Mouse (Mus musculus): ENCODE data around the gene Eif1. TPM values are rescaled to one million over a fixed set of nuclear protein-coding genes. Genes with fewer than 3 reads are reported as not detected.
"Not testable (repeated sequence)": the region's sequence is repeated elsewhere in the genome, so short reads cannot be mapped to it uniquely, and the experiment has no call there.

Gene Eif1
- polyA plus RNA-seq, 1 experiment from 2014 or later, result 1,486 TPM

DNA sequence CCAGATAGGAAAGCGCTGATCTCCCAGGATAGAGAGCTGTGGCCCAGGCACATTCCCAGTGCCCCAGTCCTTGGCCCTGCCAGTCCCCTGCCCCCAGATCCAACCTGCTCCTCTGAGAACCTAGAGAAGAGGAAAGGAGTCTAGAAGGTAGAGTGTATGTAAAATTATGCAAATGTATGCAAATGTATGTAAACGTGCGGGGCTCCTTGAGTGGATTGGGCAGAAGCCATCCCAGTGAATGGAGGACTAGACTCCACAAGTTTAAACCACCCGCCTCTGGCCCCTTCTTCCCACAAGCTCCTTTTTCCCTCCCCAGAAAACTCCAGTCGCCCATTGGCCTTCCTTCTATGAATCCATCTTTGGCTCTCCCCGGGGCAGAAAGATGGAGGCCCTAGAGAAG, 26.8 kb upstream of the Eif1 start:
- Histone ChIP-seq H3K36me3 (no peaks in the 10 kb centered on the region), H3K9me3 (replicated peaks) (no peaks in the 10 kb centered on the region), H3K27ac (no peak overlapping the region), H3K27me3 (ENCODE audit: low read depth, poor library complexity, severe bottlenecking) (no peaks in the 10 kb centered on the region), H3K4me3 (no peak overlapping the region), H3K4me1 (0 out of 2 replicates have a peak, but pooled peaks cover 8% of the 10 kb centered on the region)
- 63% methylated on average over 6 of the region's 6 CpGs for WGBS
- no peak for DNase-seq (ENCODE audit: low spot score)

DNA sequence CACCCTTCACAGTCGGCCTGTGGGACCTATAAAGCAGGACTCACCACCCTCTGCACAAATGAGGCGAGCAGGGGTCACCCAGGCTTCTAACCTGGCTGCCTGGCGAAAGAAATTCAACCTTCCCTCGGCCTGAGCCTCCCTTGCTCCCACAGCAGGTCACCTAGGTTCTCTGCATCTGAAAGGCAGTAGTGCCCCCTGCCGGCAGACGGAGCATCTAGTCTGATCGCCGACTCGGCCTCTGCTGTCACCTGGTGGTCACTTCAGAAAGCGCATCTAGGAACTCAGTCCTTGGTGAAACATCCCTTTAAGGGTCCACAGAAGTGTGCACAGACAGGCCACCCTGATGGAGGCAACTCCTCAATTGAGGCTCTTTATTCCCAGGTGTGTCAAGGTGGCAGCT, 24.4 kb upstream of the Eif1 start:
- 5% methylated on average over 10 of the region's 10 CpGs for WGBS
- no peaks in the 10 kb centered on the region for H3K9me3 ChIP-seq (replicated peaks)
- no peak overlapping the region for H3K27ac ChIP-seq

DNA sequence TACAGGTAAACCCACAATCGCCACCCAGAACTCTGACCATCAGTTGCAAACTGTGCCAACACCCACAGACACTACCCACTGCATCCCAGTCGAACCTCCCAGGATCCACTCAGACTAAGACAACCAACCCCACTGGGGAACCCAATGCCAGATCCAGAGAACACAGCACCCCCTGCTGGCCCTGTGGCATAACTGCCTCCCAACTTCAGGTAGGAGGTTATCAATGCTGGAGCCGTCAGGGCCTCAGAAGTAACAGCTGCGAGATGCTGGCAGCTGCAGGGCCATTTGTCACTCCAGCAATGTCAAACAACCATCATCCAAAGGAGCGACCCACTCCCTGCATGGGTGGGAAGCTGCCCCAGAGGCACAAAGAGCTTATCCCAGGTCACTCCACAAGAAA, 21.9 kb upstream of the Eif1 start:
- Histone ChIP-seq H3K27ac (no peak overlapping the region), H3K4me3 (peak overlapping the region; percentile 33; the same call in 1 of the 2 replicates), H3K36me3 (no peaks in the 10 kb centered on the region), H3K27me3 (ENCODE audit: low read depth, poor library complexity, severe bottlenecking) (no peaks in the 10 kb centered on the region), H3K4me1 (peaks cover 8% of the 10 kb centered on the region), H3K9me3 (replicated peaks) (no peaks in the 10 kb centered on the region)
- WGBS, result 35% methylated on average over 5 of the region's 5 CpGs
- DNase-seq (ENCODE audit: low spot score), result no peak

More for the DNA sequence above, 24.4 kb upstream of the Eif1 start:
- Histone ChIP-seq H3K36me3 (no peaks in the 10 kb centered on the region), H3K27me3 (ENCODE audit: low read depth, poor library complexity, severe bottlenecking) (no peaks in the 10 kb centered on the region), H3K4me3 (no peak overlapping the region), H3K4me1 (peaks cover 13% of the 10 kb centered on the region)
- DNase-seq (ENCODE audit: low spot score), result peak; percentile 94

DNA sequence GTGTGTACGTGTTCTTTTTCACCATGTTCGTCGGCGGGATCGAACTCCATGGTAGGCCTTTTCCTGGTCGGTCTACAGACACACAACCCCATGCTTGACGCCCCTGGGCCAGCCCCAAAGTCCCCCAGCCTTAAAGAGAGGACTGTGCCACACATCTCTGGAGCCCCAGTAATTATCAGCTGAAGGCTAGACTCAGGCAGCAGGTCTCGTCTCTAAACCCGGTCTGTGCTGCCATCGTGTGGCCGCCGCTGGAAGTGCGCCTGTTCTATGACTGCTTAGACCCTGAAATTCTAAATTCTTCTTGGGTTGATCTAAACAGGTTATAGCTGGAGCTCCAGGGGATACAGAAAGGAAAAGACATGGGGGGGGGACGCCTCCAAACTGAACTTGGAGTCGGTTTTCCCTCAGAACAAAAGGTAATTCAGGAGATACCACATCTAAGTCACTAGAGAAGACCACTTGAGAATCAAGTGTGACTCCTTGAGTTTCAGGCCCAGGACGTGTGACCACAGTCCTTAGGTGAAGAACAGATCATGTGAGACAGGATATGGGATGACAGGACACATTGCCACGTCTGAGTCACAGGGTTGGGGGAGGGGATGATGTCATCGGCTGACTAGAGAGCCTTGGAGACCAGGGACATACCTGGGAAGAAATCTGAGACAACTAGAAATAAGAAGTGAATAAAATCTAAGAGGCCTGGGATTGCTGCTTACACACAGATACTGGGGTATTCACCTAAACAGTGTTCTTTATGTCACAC, 21.2 kb upstream of the Eif1 start:
- H3K27me3 ChIP-seq (ENCODE audit: low read depth, poor library complexity, severe bottlenecking), result no peaks in the 10 kb centered on the region
- WGBS, result 20% methylated on average over 18 of the region's 18 CpGs
- no peaks in the 10 kb centered on the region for H3K9me3 ChIP-seq (replicated peaks)
- H3K4me3 ChIP-seq, result peak overlapping the region; percentile 33
- H3K27ac ChIP-seq, result no peak overlapping the region
- peaks cover 8% of the 10 kb centered on the region for H3K4me1 ChIP-seq
- DNase-seq (ENCODE audit: low spot score), result peak; percentile 89
- no peaks in the 10 kb centered on the region for H3K36me3 ChIP-seq

DNA sequence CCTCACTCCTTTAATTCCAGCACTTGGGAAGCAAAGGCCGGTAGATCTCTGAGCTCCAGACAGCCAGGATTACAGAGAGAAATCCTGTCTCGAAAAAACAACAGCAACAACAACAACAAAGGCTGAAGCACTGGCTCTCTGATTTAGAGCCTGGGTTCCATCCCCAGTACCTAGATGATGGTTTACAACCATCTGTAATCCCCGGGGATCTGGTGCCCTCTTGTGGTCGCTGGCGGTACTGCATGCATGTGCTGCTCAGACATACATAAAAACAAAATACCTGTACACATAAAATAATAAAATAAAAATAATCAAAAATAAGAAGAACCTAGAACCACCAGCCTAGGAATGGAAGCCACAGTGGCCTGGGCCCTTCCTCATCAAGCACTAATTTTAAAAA, 19.4 kb upstream of the Eif1 start:
- no peaks in the 10 kb centered on the region for H3K27me3 ChIP-seq (ENCODE audit: low read depth, poor library complexity, severe bottlenecking)
- no peaks in the 10 kb centered on the region for H3K36me3 ChIP-seq
- H3K4me3 ChIP-seq, result no peak overlapping the region
- 13% methylated on average over 5 of the region's 5 CpGs for WGBS
- H3K4me1 ChIP-seq, result peaks cover 5% of the 10 kb centered on the region
- peak; percentile 89 for DNase-seq (ENCODE audit: low spot score)
- no peak overlapping the region for H3K27ac ChIP-seq
- no peaks in the 10 kb centered on the region for H3K9me3 ChIP-seq (replicated peaks)

DNA sequence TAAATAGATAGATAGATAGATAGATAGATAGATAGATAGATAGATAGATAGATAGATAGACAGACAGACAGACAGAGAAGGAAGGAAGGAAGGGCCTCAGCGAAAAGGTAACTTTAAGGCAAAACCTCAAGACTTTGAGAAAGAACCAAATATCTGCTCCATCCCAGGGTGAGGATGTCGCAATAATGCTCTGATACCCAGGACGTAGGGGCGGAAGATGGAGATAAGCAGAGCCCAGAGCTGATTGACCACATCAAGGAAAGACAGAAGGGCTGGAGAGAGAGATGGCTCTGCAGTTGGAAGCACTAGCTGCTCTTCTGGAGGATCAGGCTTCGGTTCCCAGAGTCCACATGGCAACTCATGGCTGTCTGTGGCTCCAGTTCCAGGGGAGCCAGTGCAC, 18.4 kb upstream of the Eif1 start:
- Histone ChIP-seq H3K4me3 (no peak overlapping the region), H3K4me1 (peaks cover 5% of the 10 kb centered on the region), H3K27me3 (ENCODE audit: low read depth, poor library complexity, severe bottlenecking) (no peaks in the 10 kb centered on the region), H3K9me3 (replicated peaks) (no peaks in the 10 kb centered on the region), H3K36me3 (no peaks in the 10 kb centered on the region), H3K27ac (no peak overlapping the region)
- DNase-seq (ENCODE audit: low spot score), result no peak
- 87% methylated on average over 5 of the region's 5 CpGs for WGBS

DNA sequence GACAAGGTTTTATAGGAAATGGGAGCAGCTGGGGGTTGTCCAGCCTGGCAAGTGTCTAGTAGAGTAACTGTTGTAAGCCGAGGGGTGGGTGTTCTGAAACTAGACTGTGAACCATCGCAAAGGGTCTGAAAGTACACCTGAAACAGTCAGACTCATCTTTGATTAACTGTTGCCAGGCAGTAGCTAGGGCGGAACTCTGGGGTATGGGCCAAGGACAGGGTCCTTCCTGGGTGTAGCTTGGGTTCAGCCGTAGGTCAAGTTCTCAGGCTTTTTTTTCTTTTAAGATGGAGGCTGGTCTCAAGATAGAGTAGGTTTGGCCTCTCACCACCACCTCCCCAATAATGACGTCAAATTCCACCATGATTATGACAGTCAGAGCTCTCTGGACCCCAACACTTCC, 11.8 kb upstream of the Eif1 start:
- no peak for DNase-seq (ENCODE audit: low spot score)
- Histone ChIP-seq H3K27me3 (ENCODE audit: low read depth, poor library complexity, severe bottlenecking) (no peaks in the 10 kb centered on the region), H3K36me3 (no peaks in the 10 kb centered on the region), H3K4me1 (peaks cover 4% of the 10 kb centered on the region; the same call in 1 of the 2 replicates), H3K27ac (no peak overlapping the region), H3K4me3 (no peak overlapping the region), H3K9me3 (replicated peaks) (no peaks in the 10 kb centered on the region)
- 91% methylated on average over 5 of the region's 5 CpGs for WGBS

DNA sequence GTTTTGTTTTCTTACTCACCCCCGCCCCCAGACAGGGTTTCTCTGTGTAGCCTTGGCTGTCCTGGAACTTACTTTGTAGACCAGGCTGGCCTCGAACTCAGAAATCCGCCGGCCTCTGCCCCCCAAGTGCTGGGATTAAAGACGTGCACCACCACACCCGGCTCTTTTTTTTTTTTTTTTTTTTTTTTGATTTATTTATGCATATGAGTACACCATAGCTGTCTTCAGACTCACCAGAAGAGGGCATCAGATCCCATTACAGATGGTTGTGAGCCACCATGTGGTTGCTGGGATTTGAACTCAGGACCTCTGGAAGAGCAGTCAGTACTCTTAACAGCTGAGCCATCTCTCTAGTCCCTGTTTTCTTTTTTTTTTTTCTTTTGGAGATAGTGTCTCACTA, 11.0 kb upstream of the Eif1 start:
- not testable (repeated sequence) for H3K4me1 ChIP-seq; H3K9me3 ChIP-seq (replicated peaks)
- WGBS, result 97% methylated on average over 5 of the region's 6 CpGs

DNA sequence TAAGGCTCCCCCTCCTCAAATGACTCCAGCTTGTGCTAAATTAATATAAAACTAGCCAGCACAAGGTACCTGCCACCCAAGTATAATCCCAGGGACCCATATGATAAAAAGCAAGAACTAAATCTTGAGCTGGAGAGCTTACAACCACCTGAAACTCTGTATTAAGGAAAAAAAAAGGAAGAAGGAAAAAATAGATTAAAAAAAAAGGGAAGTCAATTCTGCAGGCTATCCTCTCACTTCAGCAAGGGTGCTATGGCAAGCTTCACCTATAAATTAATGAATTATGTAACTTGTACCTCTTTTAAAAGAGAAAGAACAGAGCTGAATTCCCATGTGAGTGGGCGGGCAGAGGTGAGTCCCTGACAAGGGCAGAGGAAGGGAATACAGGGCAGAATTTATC, 8.0 kb upstream of the Eif1 start:
- no peak overlapping the region for H3K4me3 ChIP-seq
- no peak for DNase-seq (ENCODE audit: low spot score)
- H3K27me3 ChIP-seq (ENCODE audit: low read depth, poor library complexity, severe bottlenecking), result no peaks in the 10 kb centered on the region
- peaks cover 4% of the 10 kb centered on the region; the same call in 1 of the 2 replicates for H3K4me1 ChIP-seq
- no peak overlapping the region for H3K27ac ChIP-seq
- H3K36me3 ChIP-seq, result no peaks in the 10 kb centered on the region
- WGBS, result 73% methylated on average over 1 of the region's 1 CpGs
- H3K9me3 ChIP-seq (replicated peaks), result no peaks in the 10 kb centered on the region

More for the DNA sequence above, 11.0 kb upstream of the Eif1 start:
- not testable (repeated sequence) for H3K4me3 ChIP-seq; DNase-seq (ENCODE audit: low spot score); H3K36me3 ChIP-seq; H3K27me3 ChIP-seq (ENCODE audit: low read depth, poor library complexity, severe bottlenecking); H3K27ac ChIP-seq

DNA sequence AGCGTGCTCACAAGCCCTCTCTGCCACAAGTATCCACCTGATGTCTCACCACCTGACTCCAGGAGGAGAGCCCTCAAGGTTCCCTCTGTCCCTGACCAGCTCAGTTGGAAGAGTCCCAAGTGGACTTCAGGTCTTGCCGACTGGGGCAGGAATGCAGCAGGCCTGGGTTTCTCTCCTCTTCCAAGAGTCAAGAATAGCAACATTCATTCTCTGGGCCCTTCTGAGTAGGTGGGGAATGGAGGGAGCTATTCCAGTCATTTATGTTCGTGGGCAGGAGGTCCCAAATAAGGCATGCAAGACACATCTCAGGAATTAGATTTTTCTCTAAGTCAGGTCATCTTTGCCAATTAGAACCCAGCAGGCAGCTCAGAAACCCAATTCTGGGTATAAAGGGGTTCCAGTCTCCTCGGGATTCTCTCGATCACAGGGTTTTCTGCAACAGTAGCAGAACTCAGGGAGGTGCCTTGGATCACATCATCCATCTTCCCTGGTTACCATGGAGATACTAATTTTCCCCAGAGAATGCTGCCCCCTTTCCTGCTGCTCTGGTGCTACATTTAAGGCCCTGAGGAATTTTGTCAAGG, 7.5 kb upstream of the Eif1 start:
- H3K27ac ChIP-seq, result no peak overlapping the region
- WGBS, result 42% methylated on average over 5 of the region's 5 CpGs
- no peak for DNase-seq (ENCODE audit: low spot score)
- H3K4me1 ChIP-seq, result peaks cover 4% of the 10 kb centered on the region; the same call in 1 of the 2 replicates
- no peak overlapping the region for H3K4me3 ChIP-seq
- H3K27me3 ChIP-seq (ENCODE audit: low read depth, poor library complexity, severe bottlenecking), result no peaks in the 10 kb centered on the region
- H3K9me3 ChIP-seq (replicated peaks), result no peaks in the 10 kb centered on the region
- no peaks in the 10 kb centered on the region for H3K36me3 ChIP-seq

DNA sequence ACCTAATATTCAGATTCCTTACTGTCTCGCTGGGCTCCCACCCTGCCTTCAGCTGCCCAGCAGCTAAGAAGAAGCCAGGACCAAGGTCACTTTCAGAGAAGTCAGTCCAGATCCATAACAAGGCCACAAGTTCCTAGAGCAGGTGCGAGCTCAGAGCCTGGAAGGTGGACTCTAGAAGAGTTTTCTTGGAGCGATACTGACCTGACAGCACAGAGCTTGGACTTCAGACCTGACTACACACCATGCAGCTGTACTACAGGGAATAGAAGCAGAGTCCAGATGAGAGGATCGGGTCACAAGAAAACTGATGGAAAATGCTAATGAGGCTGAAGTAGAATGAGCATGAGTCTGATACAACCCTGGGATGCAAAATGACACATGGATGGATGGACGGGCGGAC, 6.3 kb upstream of the Eif1 start:
- DNase-seq (ENCODE audit: low spot score), result no peak
- Histone ChIP-seq H3K4me1 (peaks cover 4% of the 10 kb centered on the region; the same call in 1 of the 2 replicates), H3K9me3 (replicated peaks) (no peaks in the 10 kb centered on the region), H3K36me3 (no peaks in the 10 kb centered on the region), H3K27me3 (ENCODE audit: low read depth, poor library complexity, severe bottlenecking) (no peaks in the 10 kb centered on the region), H3K27ac (no peak overlapping the region), H3K4me3 (no peak overlapping the region)
- 90% methylated on average over 6 of the region's 6 CpGs for WGBS

DNA sequence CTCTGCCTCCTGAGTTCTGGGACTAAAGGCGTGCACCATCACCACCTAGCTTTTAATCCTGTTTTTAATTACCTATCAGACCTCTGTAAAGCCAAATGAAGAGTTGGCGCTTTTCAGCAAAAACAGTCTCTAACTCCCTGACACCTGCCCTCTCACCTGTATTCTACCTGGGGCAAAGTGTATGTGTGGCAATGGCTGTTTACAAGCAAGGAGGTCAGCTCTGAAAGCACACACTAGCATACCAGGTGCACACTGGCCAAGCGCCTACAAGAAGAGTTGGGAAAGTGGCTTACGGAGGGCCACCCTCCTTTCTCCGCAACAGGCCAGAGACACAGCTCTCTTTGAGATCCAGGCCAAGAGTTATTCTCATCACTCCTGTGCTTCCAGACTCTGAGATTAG, 4.2 kb upstream of the Eif1 start:
- H3K27me3 ChIP-seq (ENCODE audit: low read depth, poor library complexity, severe bottlenecking), result no peaks in the 10 kb centered on the region
- H3K4me3 ChIP-seq, result no peak overlapping the region
- H3K9me3 ChIP-seq (replicated peaks), result no peaks in the 10 kb centered on the region
- H3K4me1 ChIP-seq, result peaks cover 8% of the 10 kb centered on the region; the same call in 1 of the 2 replicates
- WGBS, result 87% methylated on average over 5 of the region's 5 CpGs
- H3K36me3 ChIP-seq, result peaks cover 1% of the 10 kb centered on the region; the same call in 1 of the 2 replicates
- H3K27ac ChIP-seq, result no peak overlapping the region
- DNase-seq (ENCODE audit: low spot score), result no peak

DNA sequence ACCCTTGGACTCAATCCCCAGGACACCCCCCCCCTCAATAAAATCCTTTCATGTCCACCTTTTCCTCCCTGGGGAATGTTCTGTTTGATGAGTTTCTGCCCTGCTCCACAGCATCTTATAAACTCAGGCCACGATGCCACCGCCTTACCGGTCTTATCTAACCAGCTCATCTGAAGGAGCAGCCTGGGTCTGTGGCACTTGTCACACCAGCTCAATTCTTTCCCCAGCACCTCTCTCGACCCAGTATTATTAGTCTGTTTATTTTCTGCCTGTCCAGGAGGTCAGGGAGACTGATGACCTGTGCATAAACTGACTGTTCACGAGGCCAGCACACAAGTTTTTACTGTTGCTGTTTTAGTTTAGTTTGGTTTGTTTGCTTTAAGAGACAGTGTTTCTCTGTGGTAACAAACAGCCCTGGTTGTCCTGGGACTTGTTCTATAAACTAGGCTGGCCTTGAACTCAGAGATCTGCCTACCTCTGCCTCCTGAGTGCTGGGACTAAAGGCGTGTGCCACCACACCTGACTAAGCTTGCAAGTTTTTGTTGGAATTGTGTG, 1.8 kb upstream of the Eif1 start:
- H3K4me3 ChIP-seq, result no peak overlapping the region

More for the DNA sequence above, 1.8 kb upstream of the Eif1 start:
- no peaks in the 10 kb centered on the region for H3K27me3 ChIP-seq (ENCODE audit: low read depth, poor library complexity, severe bottlenecking)
- peaks cover 24% of the 10 kb centered on the region for H3K36me3 ChIP-seq
- 49% methylated on average over 6 of the region's 6 CpGs for WGBS
- H3K4me1 ChIP-seq, result peaks cover 8% of the 10 kb centered on the region; the same call in 1 of the 2 replicates
- H3K27ac ChIP-seq, result no peak overlapping the region
- H3K9me3 ChIP-seq (replicated peaks), result no peaks in the 10 kb centered on the region
- DNase-seq (ENCODE audit: low spot score), result no peak
